In genomic region chr11:69849128-69849527, GRCm38 (mm10) we compare ENCODE assay signal across 15 mouse cellular contexts. TPM values are rescaled to one million over a fixed set of nuclear protein-coding genes. Genes with fewer than 3 reads are reported as not detected.
DNase-seq lines count a peak whose midpoint lies in the region; ATAC-seq and TF ChIP-seq lines count a peak whose summit lies in the region.
"Had no signal": no experiment of that assay in that cellular context is flagged by ENCODE, and none has a peak within 500 bp of the region (broad histone marks: within the 10 kb centered on the region; RNA-seq: fewer than 3 reads in every experiment).

No protein-coding gene starts in this region.

- H3K27me3 ChIP-seq in heart, embryonic 13.5 days (replicated peaks), result no peaks in the 10 kb centered on the region
- H3K27me3 ChIP-seq in lung, postnatal 0 days (replicated peaks; ENCODE audit: insufficient read depth, low read length), result no peaks in the 10 kb centered on the region
- no peaks in the 10 kb centered on the region for H3K27me3 ChIP-seq in heart, postnatal 0 days (ENCODE audit: control insufficient read depth, insufficient read depth, low read length)
- no peaks in the 10 kb centered on the region for H3K27me3 ChIP-seq in kidney, embryonic 14.5 days (ENCODE audit: control insufficient read depth, insufficient read depth, low read length)
- no peaks in the 10 kb centered on the region for H3K27me3 ChIP-seq in forebrain, embryonic 14.5 days (replicated peaks; ENCODE audit: control insufficient read depth, insufficient read depth, low read length)
- H3K27me3 ChIP-seq: forebrain, embryonic 15.5 days; hindbrain, embryonic 13.5 days had no signal

- ATAC-seq in heart, embryonic 13.5 days (ENCODE audit: extremely low read depth, insufficient number of reproducible peaks, low FRiP score, low TSS enrichment), result no peak
- no peak for ATAC-seq in lung, postnatal 0 days
- ATAC-seq in heart, postnatal 0 days (ENCODE audit: insufficient read depth, low read depth), result no peak
- no peak for ATAC-seq in kidney, embryonic 14.5 days (ENCODE audit: low FRiP score, low TSS enrichment)
- no peak for ATAC-seq in forebrain, embryonic 14.5 days
- ATAC-seq: forebrain, embryonic 15.5 days had no signal

- no peaks in the 10 kb centered on the region for H3K9me3 ChIP-seq in heart, embryonic 13.5 days
- no peaks in the 10 kb centered on the region for H3K9me3 ChIP-seq in lung, postnatal 0 days (ENCODE audit: low read length)
- no peaks in the 10 kb centered on the region for H3K9me3 ChIP-seq in heart, postnatal 0 days (replicated peaks; ENCODE audit: control insufficient read depth, low read length)
- H3K9me3 ChIP-seq in kidney, embryonic 14.5 days (ENCODE audit: control insufficient read depth, low read length), result no peaks in the 10 kb centered on the region
- H3K9me3 ChIP-seq in forebrain, embryonic 14.5 days (replicated peaks; ENCODE audit: control insufficient read depth, low read length), result no peaks in the 10 kb centered on the region
- H3K9me3 ChIP-seq: forebrain, embryonic 15.5 days; hindbrain, embryonic 13.5 days had no signal

- no peak for DNase-seq in heart, postnatal 4 days
- DNase-seq in lung, postnatal 0 days (ENCODE audit: low spot score), result no peak
- DNase-seq in lung, postnatal 4 days, result no peak
- DNase-seq in heart, postnatal 0 days (ENCODE audit: low spot score), result no peak
- DNase-seq in lung, postnatal 25 days (ENCODE audit: low spot score), result peak; percentile 20
- DNase-seq in forebrain, embryonic 14.5 days (ENCODE audit: low spot score), result no peak
- DNase-seq: cerebellum, postnatal 25 days; kidney, adult 9 months had no signal

- peaks cover 52% of the 10 kb centered on the region for H3K4me1 ChIP-seq in heart, embryonic 13.5 days
- peaks cover 18% of the 10 kb centered on the region; the same call in 1 of the 2 replicates for H3K4me1 ChIP-seq in lung, postnatal 0 days (ENCODE audit: insufficient read depth, low read depth, low read length)
- peaks cover 20% of the 10 kb centered on the region; the same call in 1 of the 2 replicates for H3K4me1 ChIP-seq in heart, postnatal 0 days (ENCODE audit: control insufficient read depth, insufficient read depth)
- H3K4me1 ChIP-seq in kidney, embryonic 14.5 days (ENCODE audit: control insufficient read depth, insufficient read depth, low read length), result peaks cover 8% of the 10 kb centered on the region; the same call in 1 of the 2 replicates
- peaks cover 14% of the 10 kb centered on the region for H3K4me1 ChIP-seq in forebrain, embryonic 14.5 days (ENCODE audit: control insufficient read depth, insufficient read depth, low read length)

- peaks cover 51% of the 10 kb centered on the region for H3K36me3 ChIP-seq in heart, embryonic 13.5 days
- H3K36me3 ChIP-seq in lung, postnatal 0 days (ENCODE audit: insufficient read depth, low read length), result peaks cover 24% of the 10 kb centered on the region
- H3K36me3 ChIP-seq in heart, postnatal 0 days (replicated peaks; ENCODE audit: control insufficient read depth, insufficient read depth, low read length), result peaks cover 41% of the 10 kb centered on the region
- H3K36me3 ChIP-seq in kidney, embryonic 14.5 days (ENCODE audit: control insufficient read depth, insufficient read depth, low read length), result peaks cover 43% of the 10 kb centered on the region
- peaks cover 52% of the 10 kb centered on the region for H3K36me3 ChIP-seq in forebrain, embryonic 14.5 days (ENCODE audit: control insufficient read depth, insufficient read depth, low read length)

- WGBS in heart, embryonic 13.5 days, result 79% methylated on average over 9 of the region's 9 CpGs
- WGBS in lung, postnatal 0 days, result 71% methylated on average over 9 of the region's 9 CpGs
- 80% methylated on average over 9 of the region's 9 CpGs for WGBS in heart, postnatal 0 days
- 85% methylated on average over 9 of the region's 9 CpGs for WGBS in kidney, embryonic 14.5 days
- WGBS in forebrain, embryonic 14.5 days, result 93% methylated on average over 9 of the region's 9 CpGs

- no peak for TF ChIP-seq CTCF in lung, postnatal 0 days (IDR thresholded peaks at IDR 0.05)
- no peak for TF ChIP-seq CTCF in heart, postnatal 0 days (IDR thresholded peaks at IDR 0.05; ENCODE audit: low read depth)

- H3K9ac ChIP-seq in heart, embryonic 13.5 days, result no peak overlapping the region
- H3K9ac ChIP-seq in lung, postnatal 0 days (replicated peaks; ENCODE audit: low read depth), result no peak overlapping the region
- no peak overlapping the region for H3K9ac ChIP-seq in heart, postnatal 0 days (replicated peaks; ENCODE audit: low read depth, low read length)
- H3K9ac ChIP-seq in kidney, embryonic 14.5 days (ENCODE audit: low read depth, low read length), result no peak overlapping the region
- no peak overlapping the region for H3K9ac ChIP-seq in forebrain, embryonic 14.5 days (ENCODE audit: low read length)
- H3K9ac ChIP-seq: forebrain, embryonic 15.5 days; hindbrain, embryonic 13.5 days had no signal

- TF ChIP-seq EP300 in lung, postnatal 0 days (IDR thresholded peaks at IDR 0.05), result no peak
- no peak for TF ChIP-seq EP300 in heart, postnatal 0 days (IDR thresholded peaks at IDR 0.05; ENCODE audit: low read depth)

- peak overlapping the region; percentile 24 for H3K4me2 ChIP-seq in heart, embryonic 13.5 days
- no peak overlapping the region for H3K4me2 ChIP-seq in lung, postnatal 0 days (replicated peaks; ENCODE audit: low read depth, low read length)
- H3K4me2 ChIP-seq in heart, postnatal 0 days (ENCODE audit: low read depth, low read length), result no peak overlapping the region
- H3K4me2 ChIP-seq in kidney, embryonic 14.5 days (replicated peaks; ENCODE audit: low read depth, low read length), result no peak overlapping the region
- H3K4me2 ChIP-seq in forebrain, embryonic 14.5 days (ENCODE audit: low read length), result no peak overlapping the region
- H3K4me2 ChIP-seq: forebrain, embryonic 15.5 days; hindbrain, embryonic 13.5 days had no signal

- no peak overlapping the region for H3K4me3 ChIP-seq in heart, embryonic 13.5 days
- H3K4me3 ChIP-seq in lung, postnatal 0 days (ENCODE audit: low read depth, low read length), result no peak overlapping the region
- no peak overlapping the region for H3K4me3 ChIP-seq in heart, postnatal 0 days (ENCODE audit: low read depth, low read length)
- H3K4me3 ChIP-seq in kidney, embryonic 14.5 days (ENCODE audit: low read length), result no peak overlapping the region
- no peak overlapping the region for H3K4me3 ChIP-seq in forebrain, embryonic 14.5 days (ENCODE audit: low read depth, low read length)
- H3K4me3 ChIP-seq: forebrain, embryonic 15.5 days; hindbrain, embryonic 13.5 days had no signal

- peak overlapping the region; percentile 31 for H3K27ac ChIP-seq in heart, embryonic 13.5 days (replicated peaks)
- peak overlapping the region; percentile 26; the same call in 1 of the 2 replicates for H3K27ac ChIP-seq in lung, postnatal 0 days (ENCODE audit: low read length)
- peak overlapping the region; percentile 56 for H3K27ac ChIP-seq in heart, postnatal 0 days (ENCODE audit: low read depth)
- H3K27ac ChIP-seq in kidney, embryonic 14.5 days (ENCODE audit: low read depth, low read length), result no peak overlapping the region
- H3K27ac ChIP-seq in forebrain, embryonic 14.5 days (ENCODE audit: low read depth, low read length), result no peak overlapping the region
- H3K27ac ChIP-seq: forebrain, embryonic 15.5 days; hindbrain, embryonic 13.5 days had no signal

RNA-seq across cellular contexts. Expression of gene Plscr3, which starts 3.0 kb away (rescaled TPM):
- 75.4 and 76.2 TPM in 2 replicates for polyA plus RNA-seq in heart, embryonic 13.5 days (2015; fragmentation: Nextera tagmentation; extraction: Ambion mirVana)
- total RNA-seq in heart, postnatal 4 days (2021), result 10 to 100 TPM; 59.7 to 59.9 TPM
- polyA plus RNA-seq in lung, postnatal 0 days (2015; fragmentation: Nextera tagmentation; extraction: Ambion mirVana), result 107 and 114 TPM in 2 replicates
- total RNA-seq in heart, postnatal 0 days (2014; rRNA removed; ENCODE audit: low replicate concordance), result 50.9 and 64.0 TPM in 2 replicates
- 60.5 and 62.3 TPM in 2 replicates for polyA plus RNA-seq in heart, postnatal 0 days (2015; fragmentation: Nextera tagmentation; extraction: Ambion mirVana)
- 84.3 and 105 TPM in 2 replicates for polyA plus RNA-seq in kidney, embryonic 14.5 days (2014; fragmentation: Nextera tagmentation; extraction: Ambion mirVana)
- polyA plus RNA-seq in forebrain, embryonic 14.5 days (2014; fragmentation: Nextera tagmentation; extraction: Ambion mirVana), result 44.3 and 49.0 TPM in 2 replicates

RNA-seq across cellular contexts. Expression of gene Tnk1, which starts 9.4 kb away (rescaled TPM):
- polyA plus RNA-seq in heart, embryonic 13.5 days (2015; fragmentation: Nextera tagmentation; extraction: Ambion mirVana), result 0.38 and 0.56 TPM in 2 replicates
- total RNA-seq in heart, postnatal 4 days (2021), result not detected
- 6.1 and 7.6 TPM in 2 replicates for polyA plus RNA-seq in lung, postnatal 0 days (2015; fragmentation: Nextera tagmentation; extraction: Ambion mirVana)
- total RNA-seq in heart, postnatal 0 days (2014; rRNA removed; ENCODE audit: low replicate concordance), result 0.50 TPM in 1 of 2 replicates, not detected in the other
- polyA plus RNA-seq in heart, postnatal 0 days (2015; fragmentation: Nextera tagmentation; extraction: Ambion mirVana), result not detected in 2 replicates
- 2.3 and 4.9 TPM in 2 replicates for polyA plus RNA-seq in kidney, embryonic 14.5 days (2014; fragmentation: Nextera tagmentation; extraction: Ambion mirVana)
- 0.32 TPM in 1 of 2 replicates, not detected in the other for polyA plus RNA-seq in forebrain, embryonic 14.5 days (2014; fragmentation: Nextera tagmentation; extraction: Ambion mirVana)
- total RNA-seq: left cerebral cortex, postnatal 36 days had no signal

RNA-seq across cellular contexts. Expression of gene Tmem256, which starts 10.8 kb away (rescaled TPM):
- 330 and 361 TPM in 2 replicates for polyA plus RNA-seq in heart, embryonic 13.5 days (2015; fragmentation: Nextera tagmentation; extraction: Ambion mirVana)
- total RNA-seq in heart, postnatal 4 days (2021), result 100 to 1,000 TPM; 143 to 166 TPM
- polyA plus RNA-seq in lung, postnatal 0 days (2015; fragmentation: Nextera tagmentation; extraction: Ambion mirVana), result 365 and 395 TPM in 2 replicates
- 78.5 and 169 TPM in 2 replicates for total RNA-seq in heart, postnatal 0 days (2014; rRNA removed; ENCODE audit: low replicate concordance)
- 411 and 424 TPM in 2 replicates for polyA plus RNA-seq in heart, postnatal 0 days (2015; fragmentation: Nextera tagmentation; extraction: Ambion mirVana)
- 354 and 512 TPM in 2 replicates for polyA plus RNA-seq in kidney, embryonic 14.5 days (2014; fragmentation: Nextera tagmentation; extraction: Ambion mirVana)
- polyA plus RNA-seq in forebrain, embryonic 14.5 days (2014; fragmentation: Nextera tagmentation; extraction: Ambion mirVana), result 307 and 386 TPM in 2 replicates

RNA-seq across cellular contexts. Expression of gene Nlgn2, which starts 11.5 kb away (rescaled TPM):
- polyA plus RNA-seq in heart, embryonic 13.5 days (2015; fragmentation: Nextera tagmentation; extraction: Ambion mirVana), result 2.0 and 2.4 TPM in 2 replicates
- total RNA-seq in heart, postnatal 4 days (2021), result 10 to 100 TPM; 11.0 to 11.6 TPM
- polyA plus RNA-seq in lung, postnatal 0 days (2015; fragmentation: Nextera tagmentation; extraction: Ambion mirVana), result 2.9 and 3.9 TPM in 2 replicates
- 4.5 and 10.1 TPM in 2 replicates for total RNA-seq in heart, postnatal 0 days (2014; rRNA removed; ENCODE audit: low replicate concordance)
- polyA plus RNA-seq in heart, postnatal 0 days (2015; fragmentation: Nextera tagmentation; extraction: Ambion mirVana), result 0.89 TPM in 2 replicates
- polyA plus RNA-seq in kidney, embryonic 14.5 days (2014; fragmentation: Nextera tagmentation; extraction: Ambion mirVana), result 7.8 and 8.5 TPM in 2 replicates
- 15.7 and 18.4 TPM in 2 replicates for polyA plus RNA-seq in forebrain, embryonic 14.5 days (2014; fragmentation: Nextera tagmentation; extraction: Ambion mirVana)

RNA-seq across cellular contexts. Expression of gene Spem1, which starts 27.1 kb away (rescaled TPM):
- not detected in 2 replicates for polyA plus RNA-seq in heart, embryonic 13.5 days (2015; fragmentation: Nextera tagmentation; extraction: Ambion mirVana)
- not detected for total RNA-seq in heart, postnatal 4 days (2021)
- polyA plus RNA-seq in lung, postnatal 0 days (2015; fragmentation: Nextera tagmentation; extraction: Ambion mirVana), result not detected in 2 replicates
- total RNA-seq in heart, postnatal 0 days (2014; rRNA removed; ENCODE audit: low replicate concordance), result not detected in 2 replicates
- not detected in 2 replicates for polyA plus RNA-seq in heart, postnatal 0 days (2015; fragmentation: Nextera tagmentation; extraction: Ambion mirVana)
- 0.27 TPM in 1 of 2 replicates, not detected in the other for polyA plus RNA-seq in kidney, embryonic 14.5 days (2014; fragmentation: Nextera tagmentation; extraction: Ambion mirVana)
- polyA plus RNA-seq in forebrain, embryonic 14.5 days (2014; fragmentation: Nextera tagmentation; extraction: Ambion mirVana), result 0.39 TPM in 1 of 2 replicates, not detected in the other
- total RNA-seq: gastrocnemius, adult 8-10 months had no signal
- polyA plus RNA-seq: embryonic facial prominence, embryonic 14.5 days had no signal

Comparison
In these comparisons a context has a peak if more than half of its experiments do, and no peak if none do; other contexts are left out.
1. H3K27ac ChIP-seq: peak in heart, embryonic 13.5 days (single experiment), lung, postnatal 0 days (single experiment) and heart, postnatal 0 days (single experiment); none in kidney, embryonic 14.5 days (single experiment) and forebrain, embryonic 14.5 days (single experiment).